Mouse (Mus musculus) neural tube, embryonic 12.5 days (tissue): ENCODE data around the gene Arl4c. TPM values are rescaled to one million over a fixed set of nuclear protein-coding genes. Genes with fewer than 3 reads are reported as not detected.

Source experiments
- ATAC-seq: fragments of 200-750 bp; cut with Nextera tagmentation; 2 replicates; pipeline ENCODE4 v1.8.0; 2017; ENCODE audit warnings: low read depth, mild to moderate bottlenecking, moderate TSS enrichment, moderate library complexity; ENCODE audit not compliant: low FRiP score
- H3K27ac ChIP-seq: fragments of 300-500 bp; sonication (generic); 2 replicates; pipeline ENCODE4 v1.5.1; 2016
- H3K27me3 ChIP-seq: fragments of 300-500 bp; sonication (generic); replicated peaks from 2 replicates; pipeline ENCODE4 v1.6.1; 2016; ENCODE audit warnings: mild to moderate bottlenecking
- H3K36me3 ChIP-seq: fragments of 300-500 bp; sonication (generic); 2 replicates; pipeline ENCODE4 v1.6.1; 2016; ENCODE audit warnings: mild to moderate bottlenecking
- H3K4me1 ChIP-seq: fragments of 300-500 bp; sonication (generic); 2 replicates; pipeline ENCODE4 v1.6.1; 2016
- H3K4me2 ChIP-seq: fragments of 300-500 bp; sonication (generic); replicated peaks from 2 replicates; pipeline ENCODE4 v1.6.1; 2016; ENCODE audit warnings: mild to moderate bottlenecking
- H3K4me3 ChIP-seq: fragments of 300-500 bp; sonication (generic); 2 replicates; pipeline ENCODE4 v1.5.1; 2016
- H3K9ac ChIP-seq: fragments of 300-500 bp; sonication (generic); 2 replicates; pipeline ENCODE4 v1.6.1; 2016; ENCODE audit warnings: mild to moderate bottlenecking
- H3K9me3 ChIP-seq: fragments of 300-500 bp; sonication (generic); 2 replicates; pipeline ENCODE4 v1.6.1; 2016; ENCODE audit warnings: mild to moderate bottlenecking
- WGBS: fragments of 180-500 bp; shearing (Covaris S2); methylation state at CpG from one replicate; pipeline ENCODE4 v1.1.7; 2016; 5-methylcytosine and 5-hydroxymethylcytosine counted together
- polyA plus RNA-seq: library from polyadenylated mRNA; unstranded; fragments of >200 nt; fragmentation: Nextera tagmentation; extraction: Ambion mirVana; gene quantifications from 2 replicates; pipeline ENCODE4 v1.2.1, GENCODE M21; 2016

Arl4c gene
- polyA plus RNA-seq, 1 experiment from 2014 or later = 47.5 TPM

- Histone ChIP-seq H3K36me3 (peaks cover 11% of the 10 kb centered on the region), H3K4me2 (peak overlapping the region; percentile 69), H3K9ac (peak overlapping the region; percentile 98), H3K4me3 (peak overlapping the region; percentile 99), H3K4me1 (peaks cover 20% of the 10 kb centered on the region), H3K9me3 (no peaks in the 10 kb centered on the region), H3K27ac (peak overlapping the region; percentile 27; the same call in 1 of the 2 replicates), H3K27me3 (no peaks in the 10 kb centered on the region)
- ATAC-seq = no peak
- WGBS = 4% methylated on average over 5 of the region's 5 CpGs
Observed at GRCm38 (mm10) chr1:88699401-88699800, 2.6 kb downstream of the Arl4c start.

GRCm38 (mm10) chr1:88698926-88699325, 3.1 kb downstream of the Arl4c start:
- Histone ChIP-seq H3K4me1 (peaks cover 20% of the 10 kb centered on the region), H3K9me3 (no peaks in the 10 kb centered on the region), H3K36me3 (peaks cover 11% of the 10 kb centered on the region), H3K9ac (peak overlapping the region; percentile 98), H3K27ac (no peak overlapping the region), H3K4me2 (peak overlapping the region; percentile 69), H3K27me3 (no peaks in the 10 kb centered on the region), H3K4me3 (peak overlapping the region; percentile 99)
- no peak for ATAC-seq
- WGBS = 6% methylated on average over 5 of the region's 5 CpGs

- Histone ChIP-seq H3K27me3 (no peaks in the 10 kb centered on the region), H3K36me3 (peaks cover 14% of the 10 kb centered on the region), H3K9ac (no peak overlapping the region), H3K4me3 (peak overlapping the region; percentile 99), H3K4me2 (peak overlapping the region; percentile 69), H3K4me1 (peaks cover 20% of the 10 kb centered on the region), H3K9me3 (no peaks in the 10 kb centered on the region), H3K27ac (no peak overlapping the region)
- WGBS = 87% methylated on average over 6 of the region's 6 CpGs
- ATAC-seq = no peak
Observed at GRCm38 (mm10) chr1:88698131-88698530, 3.9 kb downstream of the Arl4c start.

GRCm38 (mm10) chr1:88696408-88696807, 5.6 kb downstream of the Arl4c start:
- Histone ChIP-seq H3K4me1 (peaks cover 17% of the 10 kb centered on the region), H3K9me3 (no peaks in the 10 kb centered on the region), H3K36me3 (peaks cover 14% of the 10 kb centered on the region), H3K9ac (no peak overlapping the region), H3K4me3 (no peak overlapping the region), H3K27ac (no peak overlapping the region), H3K27me3 (no peaks in the 10 kb centered on the region), H3K4me2 (no peak overlapping the region)
- 79% methylated on average over 4 of the region's 4 CpGs for WGBS
- no peak for ATAC-seq

GRCm38 (mm10) chr1:88694353-88694752, 7.7 kb downstream of the Arl4c start:
- no peaks in the 10 kb centered on the region for H3K27me3 ChIP-seq
- peaks cover 17% of the 10 kb centered on the region for H3K4me1 ChIP-seq
- peaks cover 14% of the 10 kb centered on the region for H3K36me3 ChIP-seq
- H3K4me2 ChIP-seq = no peak overlapping the region
- no peak overlapping the region for H3K9ac ChIP-seq
- WGBS = 93% methylated on average over 10 of the region's 10 CpGs
- no peak for ATAC-seq
- no peaks in the 10 kb centered on the region for H3K9me3 ChIP-seq
- H3K4me3 ChIP-seq = no peak overlapping the region
- no peak overlapping the region for H3K27ac ChIP-seq

- H3K4me3 ChIP-seq = no peak overlapping the region
- WGBS = 78% methylated on average over 2 of the region's 2 CpGs
Observed at GRCm38 (mm10) chr1:88692293-88692827, 9.7 kb downstream of the Arl4c start.

GRCm38 (mm10) chr1:88690601-88691000, 11.4 kb downstream of the Arl4c start:
- Histone ChIP-seq H3K4me2 (no peak overlapping the region), H3K9ac (no peak overlapping the region), H3K27ac (no peak overlapping the region), H3K36me3 (0 out of 2 replicates have a peak, but pooled peaks cover 3% of the 10 kb centered on the region), H3K4me3 (no peak overlapping the region), H3K9me3 (no peaks in the 10 kb centered on the region), H3K4me1 (no peaks in the 10 kb centered on the region), H3K27me3 (no peaks in the 10 kb centered on the region)
- ATAC-seq = no peak
- 94% methylated on average over 6 of the region's 6 CpGs for WGBS

More at GRCm38 (mm10) chr1:88692293-88692827, 9.7 kb downstream of the Arl4c start:
- Histone ChIP-seq H3K36me3 (peaks cover 8% of the 10 kb centered on the region), H3K9ac (no peak overlapping the region), H3K9me3 (no peaks in the 10 kb centered on the region), H3K4me2 (no peak overlapping the region), H3K4me1 (no peaks in the 10 kb centered on the region), H3K27ac (no peak overlapping the region), H3K27me3 (no peaks in the 10 kb centered on the region)
- ATAC-seq = no peak

GRCm38 (mm10) chr1:88684765-88685164, 17.3 kb downstream of the Arl4c start:
- Histone ChIP-seq H3K27ac (no peak overlapping the region), H3K9ac (no peak overlapping the region), H3K9me3 (no peaks in the 10 kb centered on the region), H3K4me2 (no peak overlapping the region), H3K36me3 (no peaks in the 10 kb centered on the region), H3K4me3 (no peak overlapping the region), H3K27me3 (no peaks in the 10 kb centered on the region), H3K4me1 (no peaks in the 10 kb centered on the region)
- WGBS = 92% methylated on average over 1 of the region's 1 CpGs
- ATAC-seq = no peak

- WGBS = 95% methylated on average over 4 of the region's 4 CpGs
- Histone ChIP-seq H3K4me1 (no peaks in the 10 kb centered on the region), H3K9ac (no peak overlapping the region), H3K36me3 (no peaks in the 10 kb centered on the region), H3K27ac (no peak overlapping the region), H3K27me3 (no peaks in the 10 kb centered on the region), H3K9me3 (no peaks in the 10 kb centered on the region), H3K4me3 (no peak overlapping the region), H3K4me2 (no peak overlapping the region)
- ATAC-seq = no peak
Observed at GRCm38 (mm10) chr1:88681596-88681995, 20.4 kb downstream of the Arl4c start.

GRCm38 (mm10) chr1:88680804-88681203, 21.2 kb downstream of the Arl4c start:
- 74% methylated on average over 3 of the region's 3 CpGs for WGBS
- Histone ChIP-seq H3K36me3 (no peaks in the 10 kb centered on the region), H3K9ac (no peak overlapping the region), H3K27ac (no peak overlapping the region), H3K4me2 (no peak overlapping the region), H3K9me3 (no peaks in the 10 kb centered on the region), H3K4me3 (no peak overlapping the region), H3K27me3 (no peaks in the 10 kb centered on the region), H3K4me1 (no peaks in the 10 kb centered on the region)
- ATAC-seq = no peak

GRCm38 (mm10) chr1:88678231-88678739, 23.7 kb downstream of the Arl4c start:
- Histone ChIP-seq H3K36me3 (no peaks in the 10 kb centered on the region), H3K27ac (no peak overlapping the region), H3K4me1 (no peaks in the 10 kb centered on the region), H3K9me3 (no peaks in the 10 kb centered on the region), H3K4me2 (no peak overlapping the region), H3K9ac (no peak overlapping the region), H3K27me3 (no peaks in the 10 kb centered on the region), H3K4me3 (no peak overlapping the region)
- ATAC-seq = no peak
- 29% methylated on average over 3 of the region's 3 CpGs for WGBS

- H3K4me1 ChIP-seq = peaks cover 27% of the 10 kb centered on the region
- H3K4me3 ChIP-seq = no peak overlapping the region
- no peak overlapping the region for H3K4me2 ChIP-seq
- 59% methylated on average over 4 of the region's 4 CpGs for WGBS
- no peaks in the 10 kb centered on the region for H3K36me3 ChIP-seq
- no peak for ATAC-seq
- H3K9ac ChIP-seq = no peak overlapping the region
- no peak overlapping the region for H3K27ac ChIP-seq
- no peaks in the 10 kb centered on the region for H3K9me3 ChIP-seq
- no peaks in the 10 kb centered on the region for H3K27me3 ChIP-seq
Observed at GRCm38 (mm10) chr1:88670807-88671206, 31.2 kb downstream of the Arl4c start.
